Mouse (Mus musculus) embryonic fibroblast, embryonic 13.5 days (primary cell): ENCODE measurements around the gene Gm11985.

Source experiments
- CTCF ChIP-seq: IDR thresholded peaks from 2 replicates; pipeline ENCODE4 v1.5.1; 2011; ENCODE audit warnings: mild to moderate bottlenecking, control low read depth, low read length, moderate library complexity, borderline replicate concordance; ENCODE audit not compliant: insufficient read depth
- POLR2A ChIP-seq: IDR thresholded peaks from 2 replicates; pipeline ENCODE4 v1.6.1; 2011; ENCODE audit warnings: low read depth, mild to moderate bottlenecking, control low read depth, low read length, moderate library complexity

GRCm38 (mm10) chr11:7226810-7227550 lies 38.6 kb upstream of the Gm11985 start:
- TF ChIP-seq CTCF = no peak
- no peak for TF ChIP-seq POLR2A
